Mouse (Mus musculus) embryonic fibroblast, embryonic 13.5 days (primary cell): ENCODE results near the gene H1fx.

Experiments
- CTCF ChIP-seq: IDR thresholded peaks from 2 replicates; pipeline ENCODE4 v1.5.1; 2011; ENCODE audit warnings: mild to moderate bottlenecking, control low read depth, low read length, moderate library complexity, borderline replicate concordance; ENCODE audit not compliant: insufficient read depth
- POLR2A ChIP-seq: IDR thresholded peaks from 2 replicates; pipeline ENCODE4 v1.6.1; 2011; ENCODE audit warnings: low read depth, mild to moderate bottlenecking, control low read depth, low read length, moderate library complexity

GRCm38 (mm10) chr6:88015797-88016196 is 34.4 kb upstream of the H1fx start:
- TF ChIP-seq CTCF (no peak), POLR2A (no peak)
